Mouse (Mus musculus) layer of hippocampus, adult 2 months (tissue): ENCODE measurements around the gene Cd177. TPM values are rescaled to one million over a fixed set of nuclear protein-coding genes. Genes with fewer than 3 reads are reported as not detected.
"Not testable (repeated sequence)": the region's sequence is repeated elsewhere in the genome, so short reads cannot be mapped to it uniquely, and the experiment has no call there.

Source experiments
- DNase-seq, 2 experiments: peaks; one replicate each; pipeline ENCODE4 v3.0.0; 2022; ENCODE audit warnings: low spot score in 2 of 2
- H3K27ac ChIP-seq: fragments of 200-600 bp; 2 replicates; pipeline ENCODE4 v1.8.1; 2022
- H3K4me3 ChIP-seq: fragments of 200-600 bp; 2 replicates; pipeline ENCODE4 v1.8.1; 2022; ENCODE audit warnings: mild to moderate bottlenecking
- CTCF ChIP-seq: fragments of 200-600 bp; conservative IDR thresholded peaks from 2 replicates; pipeline ENCODE4 v1.8.1; 2022; ENCODE audit warnings: antibody characterized with exemption, mild to moderate bottlenecking, moderate library complexity
- long read RNA-seq, 2 experiments: library from polyadenylated mRNA; stranded (forward); transcript quantifications; one replicate each; pipeline ENCODE4 v2.0.0; 2021; ENCODE audit warnings: borderline mapping rate in 2 of 2
- total RNA-seq, 2 experiments: library from RNA; stranded (reverse); gene quantifications; 2 replicates each; pipeline ENCODE4 v1.2.3; 2021

The Cd177 gene
- under 1 TPM in 1 of 2 experiments, not detected in 1; 0.41 TPM for total RNA-seq
- long read RNA-seq, experiment 1, result 0 reads
- long read RNA-seq, experiment 2, partial matches to known transcripts, result 1 of 1 reads
- long read RNA-seq, experiment 2, other reads (novel, unspliced or antisense), result 0 of 1 reads

GRCm38 (mm10) chr7:24760211-24760610 lies at the start of gene Cd177:
TSS of gene Cd177 (minus strand) at chr7:24760311.
- DNase-seq, result no peak
- no peak for TF ChIP-seq CTCF
- Histone ChIP-seq H3K4me3 (no peak within 1 kb of the TSS), H3K27ac (no peak within 1 kb of the TSS)

GRCm38 (mm10) chr7:24809041-24809440 lies 48.9 kb upstream of the Cd177 start:
- no peak overlapping the region for H3K27ac ChIP-seq
- H3K4me3 ChIP-seq, result no peak overlapping the region
- DNase-seq, result no peak
- TF ChIP-seq CTCF, result no peak

GRCm38 (mm10) chr7:24804826-24805225 lies 44.7 kb upstream of the Cd177 start:
- no peak for TF ChIP-seq CTCF
- no peak for DNase-seq
- no peak overlapping the region for H3K4me3 ChIP-seq
- no peak overlapping the region for H3K27ac ChIP-seq

- Histone ChIP-seq H3K4me3 (no peak overlapping the region), H3K27ac (no peak overlapping the region)
- TF ChIP-seq CTCF, result no peak
- no peak for DNase-seq
Observed at GRCm38 (mm10) chr7:24802149-24802767, 42.1 kb upstream of the Cd177 start.

GRCm38 (mm10) chr7:24797918-24798317 lies 37.8 kb upstream of the Cd177 start:
- H3K4me3 ChIP-seq, result no peak overlapping the region
- no peak overlapping the region for H3K27ac ChIP-seq
- no peak for DNase-seq
- TF ChIP-seq CTCF, result no peak

- not testable (repeated sequence) for DNase-seq, H3K27ac ChIP-seq, H3K4me3 ChIP-seq
Observed at GRCm38 (mm10) chr7:24776918-24777317, 16.8 kb upstream of the Cd177 start, which contains the start of gene Ceacam10. TSS of gene Ceacam10 (plus strand) at chr7:24777206.

- no peak for DNase-seq
- TF ChIP-seq CTCF, result no peak; the same call in 1 of the 2 replicates
- H3K27ac ChIP-seq, result no peak overlapping the region
Observed at GRCm38 (mm10) chr7:24776145-24776544, 16.0 kb upstream of the Cd177 start.

GRCm38 (mm10) chr7:24773942-24774535 lies 13.9 kb upstream of the Cd177 start:
- Histone ChIP-seq H3K27ac (no peak overlapping the region), H3K4me3 (no peak overlapping the region)
- TF ChIP-seq CTCF, result no peak
- no peak for DNase-seq

More at GRCm38 (mm10) chr7:24776145-24776544, 16.0 kb upstream of the Cd177 start:
- H3K4me3 ChIP-seq, result no peak overlapping the region

- Histone ChIP-seq H3K27ac (no peak overlapping the region), H3K4me3 (no peak overlapping the region)
- no peak for DNase-seq
- no peak for TF ChIP-seq CTCF
Observed at GRCm38 (mm10) chr7:24771361-24771760, 11.2 kb upstream of the Cd177 start.

- Histone ChIP-seq H3K27ac (no peak overlapping the region), H3K4me3 (no peak overlapping the region)
- TF ChIP-seq CTCF, result no peak
- DNase-seq, result no peak
Observed at GRCm38 (mm10) chr7:24762574-24762973, 2.5 kb upstream of the Cd177 start.

GRCm38 (mm10) chr7:24761161-24761560 lies 1.1 kb upstream of the Cd177 start:
- Histone ChIP-seq H3K27ac (no peak overlapping the region), H3K4me3 (no peak overlapping the region)
- no peak for DNase-seq
- no peak for TF ChIP-seq CTCF

GRCm38 (mm10) chr7:24758520-24758919 lies 1.6 kb downstream of the Cd177 start:
- no peak overlapping the region for H3K4me3 ChIP-seq
- no peak for DNase-seq
- TF ChIP-seq CTCF, result no peak
- no peak overlapping the region for H3K27ac ChIP-seq

GRCm38 (mm10) chr7:24753476-24753875 lies 6.6 kb downstream of the Cd177 start:
- no peak overlapping the region for H3K27ac ChIP-seq
- DNase-seq, result no peak
- TF ChIP-seq CTCF, result no peak
- H3K4me3 ChIP-seq, result no peak overlapping the region

GRCm38 (mm10) chr7:24751610-24752009 lies 8.5 kb downstream of the Cd177 start:
- Histone ChIP-seq H3K27ac (no peak overlapping the region), H3K4me3 (no peak overlapping the region)
- no peak for TF ChIP-seq CTCF
- no peak for DNase-seq
